Mouse (Mus musculus) hindbrain, embryonic 11.5 days (tissue): ENCODE measurements around the gene Tyw1. TPM values are rescaled to one million over a fixed set of nuclear protein-coding genes. Genes with fewer than 3 reads are reported as not detected.

Source experiments
- ATAC-seq: fragments of 200-750 bp; cut with Nextera tagmentation; 2 replicates; pipeline ENCODE4 v1.8.0; 2017; ENCODE audit warnings: mild to moderate bottlenecking, moderate TSS enrichment, moderate library complexity; ENCODE audit not compliant: low FRiP score
- DNase-seq: peaks from one replicate; pipeline ENCODE4 v3.0.0-alpha.2; 2015; ENCODE audit warnings: low spot score
- H3K27ac ChIP-seq: fragments of 300-500 bp; sonication (generic); 2 replicates; pipeline ENCODE4 v1.5.1; 2014; ENCODE audit warnings: mild to moderate bottlenecking, low read depth, low read length
- H3K27me3 ChIP-seq: fragments of 300-500 bp; sonication (generic); 2 replicates; pipeline ENCODE4 v1.6.1; 2014; ENCODE audit warnings: mild to moderate bottlenecking, low read length, moderate library complexity, mixed read lengths; ENCODE audit not compliant: control insufficient read depth, insufficient read depth
- H3K36me3 ChIP-seq: fragments of 300-500 bp; sonication (generic); 2 replicates; pipeline ENCODE4 v1.6.1; 2014; ENCODE audit warnings: mild to moderate bottlenecking, low read length, moderate library complexity, mixed read lengths; ENCODE audit not compliant: control insufficient read depth, insufficient read depth
- H3K4me1 ChIP-seq: fragments of 300-500 bp; sonication (generic); replicated peaks from 2 replicates; pipeline ENCODE4 v1.6.1; 2014; ENCODE audit warnings: low read length, mixed read lengths; ENCODE audit not compliant: control insufficient read depth, insufficient read depth
- H3K4me2 ChIP-seq: fragments of 300-500 bp; sonication (generic); replicated peaks from 2 replicates; pipeline ENCODE4 v1.6.1; 2014; ENCODE audit warnings: mild to moderate bottlenecking, low read depth, low read length
- H3K4me3 ChIP-seq: fragments of 300-500 bp; sonication (generic); 2 replicates; pipeline ENCODE4 v1.5.1; 2014; ENCODE audit warnings: low read depth, low read length
- H3K9ac ChIP-seq: fragments of 300-500 bp; sonication (generic); 2 replicates; pipeline ENCODE4 v1.6.1; 2014; ENCODE audit warnings: low read depth, low read length
- H3K9me3 ChIP-seq: fragments of 300-500 bp; sonication (generic); 2 replicates; pipeline ENCODE4 v1.6.1; 2016; ENCODE audit warnings: low read length; ENCODE audit not compliant: control insufficient read depth
- WGBS: fragments of 180-500 bp; shearing (Covaris S2); extraction: QIAGEN DNeasy Blood & Tissue Kit; methylation state at CpG from one replicate; pipeline ENCODE4 v1.1.7; 2014; 5-methylcytosine and 5-hydroxymethylcytosine counted together
- polyA plus RNA-seq: library from polyadenylated mRNA; unstranded; fragments of >200 nt; fragmentation: Nextera tagmentation; extraction: Ambion mirVana; gene quantifications from 2 replicates; pipeline ENCODE4 v1.2.1, GENCODE M21; 2014

Gene Tyw1
- polyA plus RNA-seq, 1 experiment from 2014 or later = 29.1 TPM

DNA sequence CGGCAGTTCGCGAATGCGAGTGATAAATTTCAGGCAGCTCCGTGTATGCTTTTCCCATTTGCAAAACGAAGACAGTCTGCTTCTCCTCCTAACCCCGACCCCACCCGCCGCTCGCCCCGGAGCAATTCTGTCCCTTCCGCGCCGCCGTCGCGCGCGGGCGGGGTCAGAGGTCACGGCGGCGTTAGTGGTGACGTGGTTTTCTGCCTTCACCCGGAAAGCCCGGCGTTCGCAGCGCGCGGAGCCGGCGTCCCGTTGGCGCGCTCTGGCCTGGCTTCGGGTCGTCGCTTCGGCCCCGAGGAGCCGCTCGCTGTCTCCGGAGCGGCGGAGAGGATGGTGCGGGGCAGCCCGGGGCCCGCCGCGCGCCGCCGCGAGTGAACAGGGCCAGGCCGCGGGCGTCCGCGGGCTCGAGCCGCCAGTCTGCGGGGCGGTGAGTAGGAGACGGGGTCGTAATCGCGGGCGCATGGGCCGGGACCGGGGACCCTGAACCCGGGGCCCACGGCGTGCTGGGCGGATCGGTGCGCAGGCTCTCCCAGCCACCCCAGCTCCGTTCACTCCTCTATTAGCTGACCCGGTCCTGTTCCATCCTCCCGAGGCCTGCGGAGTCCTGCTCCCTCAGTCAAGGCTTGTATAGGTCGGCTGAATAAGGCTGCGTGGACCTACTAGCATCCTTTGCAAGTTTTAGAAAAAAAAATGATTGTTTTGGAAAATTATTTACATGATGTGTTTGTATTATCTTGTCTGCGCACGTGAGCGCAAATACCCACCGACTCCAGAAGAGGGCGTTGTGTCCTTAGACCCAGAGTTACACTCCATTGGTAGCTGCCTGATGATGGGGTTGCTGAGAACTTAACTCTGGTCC lies 33.0 kb upstream of the Tyw1 start:
- DNase-seq (peak; percentile 95), ATAC-seq (peak; percentile 88)
- Histone ChIP-seq H3K9me3 (no peaks in the 10 kb centered on the region), H3K4me1 (peaks cover 5% of the 10 kb centered on the region), H3K9ac (peak overlapping the region; percentile 93), H3K27me3 (no peaks in the 10 kb centered on the region), H3K36me3 (no peaks in the 10 kb centered on the region), H3K4me2 (peak overlapping the region; percentile 54), H3K4me3 (peak overlapping the region; percentile 95), H3K27ac (peak overlapping the region; percentile 67; the same call in 1 of the 2 replicates)
- 1% methylated on average over 68 of the region's 88 CpGs for WGBS

DNA sequence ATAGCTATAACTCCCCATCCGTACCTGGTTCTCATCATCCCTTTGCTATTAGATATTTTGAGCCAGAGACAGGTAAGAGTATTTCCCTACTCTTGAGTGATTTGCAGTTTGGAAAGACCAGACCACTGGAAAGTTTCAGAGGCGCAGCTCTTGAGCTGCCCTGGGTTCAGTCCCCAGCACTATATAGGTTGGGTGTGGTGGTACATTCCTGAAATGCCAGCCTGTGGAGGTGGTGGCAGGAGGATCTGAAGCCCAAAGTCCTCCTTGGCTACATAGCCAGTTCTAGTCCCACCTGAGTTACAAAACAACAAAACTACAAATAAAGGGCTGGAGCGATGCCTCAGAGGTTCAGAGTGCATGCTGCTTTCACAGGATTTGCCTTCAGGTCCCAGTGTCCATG lies 28.6 kb upstream of the Tyw1 start:
- H3K27ac ChIP-seq = no peak overlapping the region
- no peak for ATAC-seq
- WGBS = 95% methylated on average over 3 of the region's 3 CpGs

DNA sequence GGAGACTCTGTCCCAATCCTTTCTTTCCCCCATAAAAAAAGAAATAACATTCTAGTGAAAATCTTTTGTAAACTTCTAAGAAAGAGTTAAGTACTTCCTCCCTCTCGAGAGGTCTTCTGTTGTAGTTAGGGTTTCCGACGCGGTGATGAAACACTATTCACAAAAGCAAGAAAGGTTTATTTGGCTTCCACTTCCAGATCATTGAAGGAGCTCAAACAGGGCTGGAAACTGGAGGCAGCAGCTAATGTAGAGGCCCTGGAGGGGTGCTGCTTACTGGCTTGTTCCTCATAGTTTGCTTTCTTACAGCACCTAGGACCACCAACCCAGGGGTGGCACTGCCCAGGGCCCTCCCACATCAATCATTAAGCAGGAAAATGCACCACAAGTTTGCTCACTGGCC lies 27.3 kb upstream of the Tyw1 start:
- no peak overlapping the region for H3K27ac ChIP-seq
- no peaks in the 10 kb centered on the region for H3K9me3 ChIP-seq
- H3K4me3 ChIP-seq = no peak overlapping the region
- DNase-seq (no peak), ATAC-seq (no peak)
- no peak overlapping the region for H3K4me2 ChIP-seq
- no peak overlapping the region for H3K9ac ChIP-seq
- 87% methylated on average over 4 of the region's 4 CpGs for WGBS
- H3K27me3 ChIP-seq = no peaks in the 10 kb centered on the region
- peaks cover 5% of the 10 kb centered on the region for H3K4me1 ChIP-seq
- peaks cover 13% of the 10 kb centered on the region for H3K36me3 ChIP-seq

More for the DNA sequence above, 28.6 kb upstream of the Tyw1 start:
- Histone ChIP-seq H3K4me3 (no peak overlapping the region), H3K4me1 (peaks cover 5% of the 10 kb centered on the region), H3K9ac (no peak overlapping the region), H3K36me3 (0 out of 2 replicates have a peak, but pooled peaks cover 2% of the 10 kb centered on the region), H3K4me2 (no peak overlapping the region), H3K27me3 (no peaks in the 10 kb centered on the region), H3K9me3 (no peaks in the 10 kb centered on the region)
- DNase-seq = no peak

DNA sequence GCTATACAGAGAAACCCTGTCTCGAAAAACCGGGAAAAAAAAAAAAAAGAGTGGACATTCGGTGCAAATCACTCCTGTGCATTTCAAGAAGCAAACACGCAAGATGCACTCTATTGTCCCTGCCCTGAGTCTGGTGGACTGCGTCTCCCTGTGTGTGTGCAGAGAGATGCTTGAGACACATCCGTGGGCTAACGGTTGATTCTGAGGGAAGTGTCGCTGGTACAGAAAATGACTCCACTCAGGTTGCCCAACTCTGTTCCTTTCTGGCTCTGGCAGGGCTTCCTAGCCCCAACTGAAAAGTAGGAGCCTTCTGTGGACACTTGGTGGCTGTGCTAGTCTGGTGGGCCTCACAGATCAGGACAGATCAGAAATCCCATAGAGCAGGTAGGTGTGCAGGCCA lies 19.1 kb upstream of the Tyw1 start:
- Histone ChIP-seq H3K4me1 (no peaks in the 10 kb centered on the region), H3K27ac (no peak overlapping the region), H3K36me3 (peaks cover 35% of the 10 kb centered on the region), H3K4me3 (no peak overlapping the region), H3K9ac (no peak overlapping the region), H3K9me3 (no peaks in the 10 kb centered on the region), H3K4me2 (no peak overlapping the region), H3K27me3 (no peaks in the 10 kb centered on the region)
- DNase-seq (no peak), ATAC-seq (no peak)
- WGBS = 93% methylated on average over 8 of the region's 8 CpGs

DNA sequence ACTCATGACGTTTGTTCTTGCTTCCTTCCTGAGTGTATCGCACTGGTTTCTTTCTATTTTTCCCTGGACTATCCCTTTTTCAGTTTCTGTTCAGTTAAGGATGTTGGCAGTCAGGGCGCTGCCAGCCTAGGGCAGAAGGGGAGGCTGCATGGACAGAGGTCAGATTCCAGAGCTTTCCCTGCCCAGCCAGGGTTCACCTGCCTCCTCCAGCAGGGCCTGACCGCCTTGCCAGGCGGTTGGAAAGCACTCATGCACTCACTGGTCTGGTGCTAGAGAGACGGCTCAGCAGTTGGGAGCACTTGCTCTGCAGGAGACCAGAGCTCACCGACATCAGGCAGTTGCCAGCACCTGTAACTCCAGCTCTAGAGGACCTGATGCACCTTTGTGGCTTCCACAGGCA lies 16.2 kb upstream of the Tyw1 start:
- 92% methylated on average over 7 of the region's 7 CpGs for WGBS
- Histone ChIP-seq H3K27me3 (no peaks in the 10 kb centered on the region), H3K36me3 (peaks cover 15% of the 10 kb centered on the region), H3K27ac (no peak overlapping the region), H3K4me1 (no peaks in the 10 kb centered on the region), H3K9me3 (no peaks in the 10 kb centered on the region), H3K9ac (no peak overlapping the region), H3K4me2 (no peak overlapping the region), H3K4me3 (no peak overlapping the region)
- DNase-seq (no peak), ATAC-seq (no peak)

- no peak overlapping the region for H3K4me3 ChIP-seq
- H3K9ac ChIP-seq = no peak overlapping the region
- no peaks in the 10 kb centered on the region for H3K4me1 ChIP-seq
- no peak overlapping the region for H3K27ac ChIP-seq
- 93% methylated on average over 2 of the region's 2 CpGs for WGBS
- no peaks in the 10 kb centered on the region for H3K9me3 ChIP-seq
- DNase-seq = no peak
- H3K27me3 ChIP-seq = no peaks in the 10 kb centered on the region
- peaks cover 12% of the 10 kb centered on the region for H3K36me3 ChIP-seq
- no peak overlapping the region for H3K4me2 ChIP-seq
- ATAC-seq = no peak
Observed at GRCm38 (mm10) chr5:130239856-130240255, 15.6 kb upstream of the Tyw1 start.

GRCm38 (mm10) chr5:130241426-130241825 lies 14.0 kb upstream of the Tyw1 start:
- Histone ChIP-seq H3K4me1 (no peaks in the 10 kb centered on the region), H3K36me3 (peaks cover 11% of the 10 kb centered on the region), H3K9ac (no peak overlapping the region), H3K9me3 (no peaks in the 10 kb centered on the region), H3K4me3 (no peak overlapping the region), H3K27ac (no peak overlapping the region), H3K4me2 (no peak overlapping the region), H3K27me3 (no peaks in the 10 kb centered on the region)
- WGBS = 95% methylated on average over 12 of the region's 12 CpGs
- ATAC-seq (no peak), DNase-seq (no peak)

DNA sequence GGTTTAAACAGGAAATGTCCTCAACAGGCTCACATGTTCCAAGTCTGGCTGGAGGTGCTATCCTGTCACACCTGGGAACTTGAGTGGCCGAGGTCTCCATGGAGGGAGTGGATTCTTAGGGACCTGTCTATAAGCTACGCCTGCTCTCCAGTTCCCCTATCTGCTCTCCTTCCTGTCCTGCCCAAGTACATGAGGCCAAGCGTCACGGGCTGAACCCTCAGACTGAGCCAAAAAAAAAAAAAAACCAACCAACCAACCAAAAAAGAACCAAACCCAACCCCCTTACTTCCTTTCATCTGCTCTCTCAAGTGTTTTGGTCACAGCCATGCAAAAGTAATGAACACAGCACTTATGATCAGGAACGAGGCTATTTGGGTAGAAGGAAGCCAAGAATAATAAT lies 7.6 kb upstream of the Tyw1 start:
- Histone ChIP-seq H3K4me3 (no peak overlapping the region), H3K4me1 (no peaks in the 10 kb centered on the region), H3K27me3 (no peaks in the 10 kb centered on the region), H3K9me3 (no peaks in the 10 kb centered on the region), H3K4me2 (no peak overlapping the region), H3K9ac (no peak overlapping the region), H3K27ac (no peak overlapping the region), H3K36me3 (peaks cover 8% of the 10 kb centered on the region)
- WGBS = 95% methylated on average over 5 of the region's 5 CpGs
- ATAC-seq (no peak), DNase-seq (no peak)
